Mouse (Mus musculus): ENCODE results near the gene Gm8994. TPM values are rescaled to one million over a fixed set of nuclear protein-coding genes. Genes with fewer than 3 reads are reported as not detected.

Gm8994 gene
- polyA plus RNA-seq, 1 experiment from 2014 or later, result not detected

DNA sequence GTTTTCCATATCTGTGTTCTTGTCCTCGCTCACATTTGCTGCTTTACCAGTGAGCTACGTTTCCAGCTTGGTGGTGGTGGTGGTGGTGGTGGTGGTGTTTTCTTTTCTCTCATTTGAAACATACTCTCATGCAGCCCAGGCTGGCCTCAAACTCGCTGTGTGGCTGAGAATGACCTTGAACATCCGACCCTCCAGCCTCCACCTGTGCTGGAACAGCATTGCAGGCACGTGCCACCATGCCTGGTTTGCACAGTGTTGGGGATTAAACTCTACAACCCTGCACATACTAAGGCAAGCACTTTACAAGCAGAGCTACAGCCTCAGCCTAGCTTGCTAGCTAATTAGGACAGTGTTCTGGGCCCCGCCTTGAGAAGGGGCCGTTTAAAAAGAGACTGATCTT is 18.3 kb downstream of the Gm8994 start:
- Histone ChIP-seq H3K4me2 (ENCODE audit: low read length) (no peak overlapping the region), H3K9ac (ENCODE audit: low read length) (no peak overlapping the region), H3K4me1 (replicated peaks; ENCODE audit: control insufficient read depth, insufficient read depth, low read length) (no peaks in the 10 kb centered on the region), H3K9me3 (ENCODE audit: control insufficient read depth, low read length) (no peaks in the 10 kb centered on the region), H3K36me3 (ENCODE audit: control insufficient read depth, insufficient read depth, low read length) (no peaks in the 10 kb centered on the region), H3K4me3 (ENCODE audit: low read depth, low read length) (no peak overlapping the region), H3K27ac (ENCODE audit: low read depth) (no peak overlapping the region), H3K27me3 (replicated peaks; ENCODE audit: control insufficient read depth, insufficient read depth, low read length) (no peaks in the 10 kb centered on the region)
- DNase-seq (ENCODE audit: low spot score) (no peak), ATAC-seq (replicated peaks; ENCODE audit: low FRiP score, low TSS enrichment, low read depth) (no peak)
- 84% methylated on average over 7 of the region's 7 CpGs for WGBS

DNA sequence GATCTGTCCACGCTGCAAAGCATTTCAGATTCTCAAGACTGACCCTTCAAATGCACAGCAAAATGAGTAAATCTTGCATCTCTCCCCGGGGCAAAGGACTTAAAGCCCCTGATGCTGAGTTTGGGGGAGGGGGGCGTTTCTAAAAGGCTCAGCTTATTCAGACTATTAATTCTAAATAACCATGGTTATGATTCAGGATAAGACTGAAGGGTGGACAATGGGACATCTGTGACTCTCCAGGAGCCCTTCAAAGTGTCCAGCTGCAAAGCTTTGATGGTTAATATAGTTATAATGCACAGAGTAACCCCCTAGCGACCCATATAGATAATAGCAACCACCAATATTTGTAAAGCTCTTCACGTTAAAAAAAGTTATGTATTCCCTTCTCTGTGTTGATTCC is 19.7 kb downstream of the Gm8994 start:
- Histone ChIP-seq H3K9me3 (ENCODE audit: control insufficient read depth, low read length) (no peaks in the 10 kb centered on the region), H3K9ac (ENCODE audit: low read length) (no peak overlapping the region), H3K4me2 (ENCODE audit: low read length) (no peak overlapping the region), H3K4me1 (replicated peaks; ENCODE audit: control insufficient read depth, insufficient read depth, low read length) (no peaks in the 10 kb centered on the region), H3K4me3 (ENCODE audit: low read depth, low read length) (no peak overlapping the region), H3K27ac (ENCODE audit: low read depth) (no peak overlapping the region), H3K27me3 (replicated peaks; ENCODE audit: control insufficient read depth, insufficient read depth, low read length) (no peaks in the 10 kb centered on the region), H3K36me3 (ENCODE audit: control insufficient read depth, insufficient read depth, low read length) (no peaks in the 10 kb centered on the region)
- ATAC-seq (replicated peaks; ENCODE audit: low FRiP score, low TSS enrichment, low read depth) (no peak), DNase-seq (ENCODE audit: low spot score) (no peak)
- WGBS, result 71% methylated on average over 5 of the region's 5 CpGs

DNA sequence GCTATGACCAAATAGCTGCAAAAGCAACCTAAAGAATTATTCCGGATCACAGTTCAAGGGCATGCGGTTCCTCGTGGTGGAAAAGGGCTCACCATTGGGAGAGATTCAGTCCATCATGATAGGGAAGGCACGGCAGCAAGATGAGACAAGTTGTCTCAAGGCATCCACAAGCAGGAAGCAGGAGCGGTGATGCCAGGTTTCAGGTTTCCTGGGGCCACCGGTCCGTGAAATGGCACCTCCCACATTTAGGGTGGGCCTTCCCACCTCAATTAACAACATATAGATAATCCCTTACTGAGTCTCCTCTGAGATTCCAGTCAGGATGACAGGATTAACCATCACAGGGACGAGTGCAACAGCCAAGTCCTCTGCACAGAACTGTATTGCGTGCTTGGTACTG is 20.3 kb downstream of the Gm8994 start:
- WGBS, result 53% methylated on average over 9 of the region's 9 CpGs
- Histone ChIP-seq H3K9ac (ENCODE audit: low read length) (no peak overlapping the region), H3K27ac (ENCODE audit: low read depth) (no peak overlapping the region), H3K9me3 (ENCODE audit: control insufficient read depth, low read length) (no peaks in the 10 kb centered on the region), H3K36me3 (ENCODE audit: control insufficient read depth, insufficient read depth, low read length) (no peaks in the 10 kb centered on the region), H3K4me3 (ENCODE audit: low read depth, low read length) (no peak overlapping the region), H3K4me2 (ENCODE audit: low read length) (no peak overlapping the region), H3K27me3 (replicated peaks; ENCODE audit: control insufficient read depth, insufficient read depth, low read length) (no peaks in the 10 kb centered on the region), H3K4me1 (replicated peaks; ENCODE audit: control insufficient read depth, insufficient read depth, low read length) (no peaks in the 10 kb centered on the region)
- ATAC-seq (replicated peaks; ENCODE audit: low FRiP score, low TSS enrichment, low read depth) (no peak), DNase-seq (ENCODE audit: low spot score) (no peak)

- ATAC-seq (replicated peaks; ENCODE audit: low FRiP score, low TSS enrichment, low read depth) (no peak; the same call in 1 of the 2 replicates), DNase-seq (ENCODE audit: low spot score) (peak; percentile 89)
- Histone ChIP-seq H3K4me1 (replicated peaks; ENCODE audit: control insufficient read depth, insufficient read depth, low read length) (no peaks in the 10 kb centered on the region), H3K36me3 (ENCODE audit: control insufficient read depth, insufficient read depth, low read length) (no peaks in the 10 kb centered on the region), H3K4me2 (ENCODE audit: low read length) (no peak overlapping the region), H3K9ac (ENCODE audit: low read length) (no peak overlapping the region), H3K27me3 (replicated peaks; ENCODE audit: control insufficient read depth, insufficient read depth, low read length) (no peaks in the 10 kb centered on the region), H3K27ac (ENCODE audit: low read depth) (no peak overlapping the region), H3K4me3 (ENCODE audit: low read depth, low read length) (no peak overlapping the region), H3K9me3 (ENCODE audit: control insufficient read depth, low read length) (no peaks in the 10 kb centered on the region)
- 35% methylated on average over 11 of the region's 11 CpGs for WGBS
These were observed 26.3 kb downstream of the Gm8994 start for GRCm38 (mm10) chr6:136353399-136354184.

DNA sequence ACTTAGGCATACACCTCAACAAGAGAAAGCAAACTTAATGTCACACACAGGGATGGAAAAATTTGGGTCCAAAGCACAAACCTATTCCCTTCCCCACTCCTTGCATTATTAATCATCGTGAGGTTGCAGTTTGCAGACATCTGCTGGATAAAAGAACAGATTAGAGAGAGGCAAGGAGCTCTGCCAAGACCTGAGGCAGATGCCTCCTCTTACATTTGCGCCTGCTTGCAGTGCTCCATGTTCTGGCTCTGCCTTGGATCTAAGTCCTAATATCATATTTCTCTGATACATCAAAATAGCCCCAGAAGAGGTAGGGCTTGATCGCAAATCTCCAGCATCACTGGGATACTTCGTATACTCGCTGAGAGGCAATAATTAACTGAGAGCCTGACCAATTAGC is 31.1 kb downstream of the Gm8994 start:
- H3K36me3 ChIP-seq (ENCODE audit: control insufficient read depth, insufficient read depth, low read length), result no peaks in the 10 kb centered on the region

GRCm38 (mm10) chr6:136363313-136363712 is 36.0 kb downstream of the Gm8994 start:
- Histone ChIP-seq H3K27ac (ENCODE audit: low read depth) (no peak overlapping the region), H3K36me3 (ENCODE audit: control insufficient read depth, insufficient read depth, low read length) (no peaks in the 10 kb centered on the region), H3K27me3 (replicated peaks; ENCODE audit: control insufficient read depth, insufficient read depth, low read length) (no peaks in the 10 kb centered on the region), H3K9ac (ENCODE audit: low read length) (no peak overlapping the region), H3K4me3 (ENCODE audit: low read depth, low read length) (no peak overlapping the region), H3K9me3 (ENCODE audit: control insufficient read depth, low read length) (no peaks in the 10 kb centered on the region), H3K4me2 (ENCODE audit: low read length) (no peak overlapping the region), H3K4me1 (replicated peaks; ENCODE audit: control insufficient read depth, insufficient read depth, low read length) (no peaks in the 10 kb centered on the region)
- WGBS, result 86% methylated on average over 8 of the region's 8 CpGs
- DNase-seq (ENCODE audit: low spot score) (no peak), ATAC-seq (replicated peaks; ENCODE audit: low FRiP score, low TSS enrichment, low read depth) (no peak)

More for the DNA sequence above, 31.1 kb downstream of the Gm8994 start:
- Histone ChIP-seq H3K27me3 (replicated peaks; ENCODE audit: control insufficient read depth, insufficient read depth, low read length) (no peaks in the 10 kb centered on the region), H3K4me1 (replicated peaks; ENCODE audit: control insufficient read depth, insufficient read depth, low read length) (no peaks in the 10 kb centered on the region), H3K9me3 (ENCODE audit: control insufficient read depth, low read length) (no peaks in the 10 kb centered on the region), H3K4me2 (ENCODE audit: low read length) (no peak overlapping the region), H3K9ac (ENCODE audit: low read length) (no peak overlapping the region), H3K4me3 (ENCODE audit: low read depth, low read length) (no peak overlapping the region), H3K27ac (ENCODE audit: low read depth) (no peak overlapping the region)
- ATAC-seq (replicated peaks; ENCODE audit: low FRiP score, low TSS enrichment, low read depth) (no peak), DNase-seq (ENCODE audit: low spot score) (no peak)
- WGBS, result 69% methylated on average over 5 of the region's 5 CpGs

DNA sequence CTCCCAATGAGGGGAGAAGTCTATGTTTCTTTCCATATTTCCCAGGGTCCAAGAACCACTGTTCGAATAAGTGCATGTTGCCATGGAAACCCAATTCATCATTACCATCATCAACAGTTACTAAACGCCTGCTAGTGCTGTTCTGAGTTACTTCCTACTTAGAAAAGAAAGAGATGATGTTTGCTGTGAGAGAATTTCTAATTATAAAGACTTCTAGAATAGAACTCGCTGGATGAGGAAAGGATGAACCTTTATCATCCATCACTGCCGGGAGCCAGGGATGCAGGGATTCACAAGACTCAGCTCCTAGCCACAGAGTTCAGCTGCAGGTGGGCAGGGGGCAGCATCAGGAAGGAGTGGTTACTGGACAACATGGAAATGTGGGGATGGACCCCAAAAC is 36.7 kb downstream of the Gm8994 start:
- H3K4me1 ChIP-seq (replicated peaks; ENCODE audit: control insufficient read depth, insufficient read depth, low read length), result no peaks in the 10 kb centered on the region
- no peak overlapping the region for H3K27ac ChIP-seq (ENCODE audit: low read depth)
- DNase-seq (ENCODE audit: low spot score), result no peak
- WGBS, result 78% methylated on average over 4 of the region's 4 CpGs
- H3K4me2 ChIP-seq (ENCODE audit: low read length), result no peak overlapping the region
- no peak overlapping the region for H3K9ac ChIP-seq (ENCODE audit: low read length)
- H3K9me3 ChIP-seq (ENCODE audit: control insufficient read depth, low read length), result no peaks in the 10 kb centered on the region
- ATAC-seq (replicated peaks; ENCODE audit: low FRiP score, low TSS enrichment, low read depth), result no peak
- H3K4me3 ChIP-seq (ENCODE audit: low read depth, low read length), result no peak overlapping the region
- no peaks in the 10 kb centered on the region for H3K36me3 ChIP-seq (ENCODE audit: control insufficient read depth, insufficient read depth, low read length)
- H3K27me3 ChIP-seq (replicated peaks; ENCODE audit: control insufficient read depth, insufficient read depth, low read length), result no peaks in the 10 kb centered on the region

- WGBS, result 82% methylated on average over 12 of the region's 12 CpGs
- no peak for ATAC-seq (replicated peaks; ENCODE audit: low FRiP score, low TSS enrichment, low read depth)
These were observed 37.2 kb downstream of the Gm8994 start for GRCm38 (mm10) chr6:136364430-136365098.

DNA sequence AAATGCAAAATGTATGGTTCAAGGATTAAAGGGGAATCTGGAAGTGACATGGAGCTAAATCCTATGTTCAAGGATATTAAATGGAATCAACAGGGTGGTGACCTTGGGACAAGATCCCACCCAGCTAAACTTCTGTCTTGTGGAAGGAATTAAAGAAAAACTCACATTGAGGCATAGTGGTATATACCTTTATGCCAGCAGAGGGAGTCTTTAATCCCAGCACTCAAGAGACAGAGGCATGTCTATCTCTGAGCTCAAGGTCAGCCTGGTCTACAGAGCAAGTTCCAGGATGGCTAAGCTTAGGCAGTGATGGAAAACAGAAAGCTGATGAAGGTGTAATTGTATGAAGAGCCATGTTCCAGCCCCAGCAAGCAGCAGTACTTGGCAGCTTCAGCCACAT is 48.8 kb downstream of the Gm8994 start:
- Histone ChIP-seq H3K27me3 (replicated peaks; ENCODE audit: control insufficient read depth, insufficient read depth, low read length) (no peaks in the 10 kb centered on the region), H3K36me3 (ENCODE audit: control insufficient read depth, insufficient read depth, low read length) (no peaks in the 10 kb centered on the region), H3K4me1 (replicated peaks; ENCODE audit: control insufficient read depth, insufficient read depth, low read length) (no peaks in the 10 kb centered on the region), H3K9me3 (ENCODE audit: control insufficient read depth, low read length) (no peaks in the 10 kb centered on the region), H3K27ac (ENCODE audit: low read depth) (no peak overlapping the region), H3K4me3 (ENCODE audit: low read depth, low read length) (no peak overlapping the region), H3K4me2 (ENCODE audit: low read length) (no peak overlapping the region), H3K9ac (ENCODE audit: low read length) (no peak overlapping the region)
- no peak for ATAC-seq (replicated peaks; ENCODE audit: low FRiP score, low TSS enrichment, low read depth)
- no peak for DNase-seq (ENCODE audit: low spot score)

More at GRCm38 (mm10) chr6:136364430-136365098, 37.2 kb downstream of the Gm8994 start:
- H3K27ac ChIP-seq (ENCODE audit: low read depth), result no peak overlapping the region
- H3K36me3 ChIP-seq (ENCODE audit: control insufficient read depth, insufficient read depth, low read length), result no peaks in the 10 kb centered on the region
- H3K27me3 ChIP-seq (replicated peaks; ENCODE audit: control insufficient read depth, insufficient read depth, low read length), result no peaks in the 10 kb centered on the region
- H3K4me2 ChIP-seq (ENCODE audit: low read length), result no peak overlapping the region
- H3K4me3 ChIP-seq (ENCODE audit: low read depth, low read length), result no peak overlapping the region
- DNase-seq (ENCODE audit: low spot score), result no peak
- no peaks in the 10 kb centered on the region for H3K9me3 ChIP-seq (ENCODE audit: control insufficient read depth, low read length)
- H3K9ac ChIP-seq (ENCODE audit: low read length), result no peak overlapping the region
- H3K4me1 ChIP-seq (replicated peaks; ENCODE audit: control insufficient read depth, insufficient read depth, low read length), result no peaks in the 10 kb centered on the region

All from intestine, embryonic 14.5 days (tissue).